Mouse (Mus musculus) monocyte, adult 5-6 weeks (primary cell): ENCODE measurements at regions not wholly inside any gene's neighbourhood (a gene's known extent, or its start where the extent isn't known, plus 50 kb on each side); places are given as distances from the start of the nearest gene placed in this dataset.
"Not testable (repeated sequence)": the region's sequence is repeated elsewhere in the genome, so short reads cannot be mapped to it uniquely, and the experiment has no call there.

ENCODE experiments used
- ATAC-seq: fragments of 153-309, 156-312 bp; replicated peaks from 2 replicates; pipeline ENCODE4 v1.8.0; 2017; ENCODE audit warnings: mild to moderate bottlenecking; ENCODE audit not compliant: low TSS enrichment, insufficient number of reproducible peaks, severe bottlenecking, poor library complexity, low FRiP score

DNA sequence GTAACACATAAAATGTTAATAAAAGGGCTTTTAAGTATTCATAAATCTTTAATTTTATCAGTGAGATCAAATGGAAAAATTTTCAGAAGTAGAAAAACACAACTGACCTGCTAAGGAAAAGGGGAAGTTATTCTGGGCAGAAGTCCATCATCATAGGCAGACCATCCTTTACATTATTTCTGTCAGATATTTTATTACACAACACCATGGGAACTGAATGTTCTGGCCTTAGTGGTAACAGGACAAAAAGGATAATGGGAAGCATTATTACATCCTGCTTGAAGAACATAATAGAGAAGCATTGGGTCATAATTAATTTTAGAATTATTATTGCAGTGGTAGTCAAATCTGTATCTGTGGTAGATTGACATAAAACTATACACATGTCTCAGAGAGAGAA, 603.5 kb upstream of the Gje1 start:
- no peak for ATAC-seq

DNA sequence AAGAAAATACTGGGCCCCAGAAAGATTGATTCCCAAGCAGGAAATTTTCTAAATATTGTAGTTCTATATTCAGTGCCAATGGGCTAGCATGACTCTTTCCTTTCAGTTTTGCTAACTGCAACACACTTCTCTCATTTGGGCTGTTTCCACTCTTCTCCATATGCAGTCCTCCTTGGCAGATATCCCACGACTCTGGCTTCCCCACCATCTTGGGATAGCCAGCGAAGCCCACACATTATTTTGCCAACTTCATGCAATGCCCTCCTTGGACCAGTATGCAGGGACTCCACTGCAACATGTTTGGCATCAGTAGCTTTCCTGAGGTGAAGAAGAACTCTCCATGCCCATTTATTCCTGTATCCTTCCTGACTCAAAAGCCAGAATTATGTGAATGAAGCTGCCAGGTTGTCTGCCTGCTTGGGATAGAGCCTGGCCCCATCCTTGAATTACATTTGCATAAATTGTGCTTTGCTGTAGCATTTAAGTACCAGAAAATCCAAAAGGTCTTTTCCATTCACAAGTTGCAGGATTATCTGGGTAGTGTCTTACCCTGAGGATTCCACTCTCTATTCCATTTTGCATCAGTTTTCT, 599.1 kb upstream of the Gje1 start:
- ATAC-seq: no peak

DNA sequence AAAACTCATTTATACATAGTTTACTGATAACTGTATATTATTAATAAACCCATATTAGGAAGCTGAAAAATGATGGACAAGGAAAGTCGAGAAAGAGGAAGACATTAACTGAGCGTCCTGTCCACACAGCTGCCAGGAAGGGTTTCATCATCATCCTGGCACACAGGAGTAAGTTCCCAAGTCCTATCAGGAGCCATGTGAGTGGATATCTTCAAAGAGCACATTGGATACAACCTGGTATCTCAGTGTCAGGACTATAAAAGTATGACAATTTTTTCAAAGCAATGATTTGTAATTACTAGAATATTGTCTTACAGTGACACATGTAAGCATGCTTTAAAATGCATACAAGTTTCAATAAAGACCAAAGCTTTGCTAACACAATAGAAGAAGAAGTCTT, 592.6 kb upstream of the Gje1 start:
- no peak for ATAC-seq

DNA sequence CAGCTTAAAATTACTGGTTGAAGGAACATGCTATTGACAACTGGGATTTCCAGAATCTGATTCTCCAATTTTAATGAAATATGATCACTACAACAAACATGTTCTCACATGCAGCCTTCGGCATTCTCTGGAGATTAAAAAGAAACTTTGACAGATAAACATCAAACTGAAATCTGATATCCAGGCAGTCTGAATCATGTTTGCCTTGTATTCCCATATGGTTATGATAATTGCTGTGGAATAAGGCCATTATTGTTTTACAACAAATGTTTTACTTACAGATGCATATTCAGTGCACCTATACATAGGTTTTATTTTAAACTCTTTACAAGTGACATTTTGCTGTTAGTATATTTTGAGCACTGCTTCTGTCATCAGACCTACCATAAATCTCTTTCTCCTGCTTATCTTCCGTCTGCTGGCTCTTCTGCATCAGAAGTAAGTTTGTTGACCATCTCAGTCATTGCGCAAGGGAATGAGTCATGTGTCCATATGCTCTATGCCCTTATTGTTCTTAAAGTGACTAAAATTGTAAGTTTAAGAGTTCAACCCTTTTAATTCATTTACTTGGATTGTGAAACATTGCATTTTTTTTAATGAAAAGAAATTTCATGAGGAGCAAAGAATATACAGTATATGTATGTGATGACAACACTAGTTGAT, 587.9 kb upstream of the Gje1 start:
- ATAC-seq: no peak

DNA sequence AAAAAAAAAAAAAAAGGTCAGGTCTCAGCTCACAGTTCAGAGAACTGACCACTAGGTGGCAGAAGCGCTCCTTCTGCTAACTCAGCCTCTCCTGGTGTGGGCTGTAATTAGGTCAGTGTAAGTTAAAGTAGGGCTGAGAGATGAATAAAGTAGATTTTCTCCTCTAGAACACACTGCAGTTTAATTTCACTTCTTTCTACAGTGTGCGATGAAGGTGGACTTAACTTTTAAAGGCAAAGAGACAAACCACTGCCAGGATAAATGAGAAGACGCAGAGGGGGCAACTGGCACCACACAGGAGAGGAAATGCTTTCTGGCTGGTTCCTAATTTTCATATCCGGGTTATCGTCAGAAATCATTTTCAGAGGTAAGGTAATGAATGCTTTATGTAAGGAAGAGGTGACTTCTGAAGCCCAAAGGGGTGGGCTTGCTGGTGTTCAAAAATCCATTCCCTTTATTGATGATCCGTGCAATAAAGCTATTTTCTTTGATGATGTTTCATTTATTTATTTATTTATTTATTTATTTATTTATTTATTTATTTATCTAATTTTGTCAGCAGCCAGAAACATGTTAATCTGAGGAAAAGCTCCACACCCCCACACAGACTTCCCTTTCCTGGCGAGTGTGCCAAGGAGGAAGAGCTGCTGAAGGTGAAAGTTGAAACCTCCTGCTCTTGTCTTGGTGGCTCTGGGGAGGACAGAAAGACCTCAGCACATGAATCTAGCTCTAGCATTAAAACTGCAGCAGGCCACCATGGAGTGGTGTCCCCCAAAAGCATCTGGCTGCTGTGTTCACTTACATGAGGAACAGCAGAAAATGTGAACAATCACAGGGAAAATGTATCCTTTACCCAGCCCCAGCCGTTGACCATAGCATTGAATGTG, 582.4 kb upstream of the Gje1 start:
- peak; percentile 87; the same call in 1 of the 2 replicates for ATAC-seq

DNA sequence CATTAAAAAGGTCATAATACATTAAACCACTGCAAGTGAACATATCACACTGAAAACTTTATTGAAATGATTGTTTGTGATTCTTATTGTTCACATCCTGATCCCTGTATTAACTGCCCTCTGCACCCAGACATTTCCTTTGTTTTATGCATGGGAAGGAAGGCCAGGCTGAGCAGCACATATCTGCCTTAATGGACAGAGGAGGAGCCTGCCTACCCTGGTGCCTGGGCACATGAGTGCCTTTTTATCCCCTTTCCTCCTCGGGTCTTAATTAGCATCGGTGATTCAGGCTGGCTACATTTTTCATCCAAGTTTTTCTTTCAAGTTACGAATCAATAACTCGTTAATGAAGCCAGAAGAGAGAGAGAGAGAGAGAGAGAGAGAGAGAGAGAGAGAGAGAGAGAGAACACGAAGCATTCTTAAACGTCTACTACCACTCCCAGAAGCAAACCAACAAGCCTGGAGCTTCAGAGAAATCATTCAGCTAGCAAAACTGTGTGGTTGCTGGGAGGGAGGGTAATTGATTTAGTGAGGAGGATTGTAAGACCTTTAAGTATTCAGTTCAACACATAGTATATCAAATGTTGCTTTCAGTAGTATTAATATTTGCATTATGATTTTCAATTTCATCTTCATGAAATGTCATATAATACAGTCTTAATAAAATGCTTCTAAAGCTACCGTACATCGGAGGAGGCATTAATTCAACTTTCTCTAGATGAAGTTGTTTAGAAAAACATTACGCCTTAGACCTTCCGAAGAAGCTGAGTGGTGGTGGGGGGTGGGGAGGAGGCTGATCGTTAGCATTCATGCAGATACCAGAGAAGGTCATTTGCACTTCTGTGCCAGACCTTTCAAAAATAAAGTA, 581.6 kb upstream of the Gje1 start:
- ATAC-seq: no peak

DNA sequence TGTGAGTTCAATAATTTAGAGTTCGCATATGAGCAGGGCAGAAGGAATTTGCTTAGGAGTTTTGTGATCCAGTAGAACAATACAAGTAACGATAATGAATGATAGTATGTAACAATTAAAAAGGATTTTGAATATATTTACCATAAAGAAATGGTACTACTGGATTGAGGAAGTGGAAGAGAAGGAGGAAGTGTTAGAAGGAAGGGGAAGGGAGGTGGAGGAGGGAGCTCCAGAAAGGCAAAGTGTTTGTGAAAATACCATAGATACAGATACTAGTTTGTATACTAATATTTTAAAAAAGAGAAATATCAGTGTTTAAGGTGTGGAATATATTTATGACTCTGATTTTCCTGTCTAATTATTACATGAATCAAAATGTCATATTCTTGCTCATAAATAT, 579.2 kb upstream of the Gje1 start:
- no peak; the same call in 1 of the 2 replicates for ATAC-seq

DNA sequence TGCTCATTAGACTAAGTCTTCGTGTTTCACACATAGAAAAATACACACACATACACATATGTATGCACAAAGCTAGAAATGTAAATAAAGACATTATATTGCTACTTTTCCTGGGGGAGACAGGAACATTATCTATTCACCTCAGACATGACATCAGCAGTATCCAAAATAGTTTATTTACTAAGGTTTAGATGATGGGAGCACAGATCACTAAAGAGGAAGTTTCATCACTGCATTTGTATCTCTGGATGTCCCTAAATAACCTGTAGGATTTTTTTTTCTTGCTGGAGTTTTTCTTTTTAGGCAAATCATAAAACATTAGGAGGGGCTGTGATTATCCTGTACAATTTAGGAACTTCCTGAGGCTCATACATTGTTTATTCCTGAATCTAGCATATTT, 576.1 kb upstream of the Gje1 start:
- ATAC-seq: no peak

DNA sequence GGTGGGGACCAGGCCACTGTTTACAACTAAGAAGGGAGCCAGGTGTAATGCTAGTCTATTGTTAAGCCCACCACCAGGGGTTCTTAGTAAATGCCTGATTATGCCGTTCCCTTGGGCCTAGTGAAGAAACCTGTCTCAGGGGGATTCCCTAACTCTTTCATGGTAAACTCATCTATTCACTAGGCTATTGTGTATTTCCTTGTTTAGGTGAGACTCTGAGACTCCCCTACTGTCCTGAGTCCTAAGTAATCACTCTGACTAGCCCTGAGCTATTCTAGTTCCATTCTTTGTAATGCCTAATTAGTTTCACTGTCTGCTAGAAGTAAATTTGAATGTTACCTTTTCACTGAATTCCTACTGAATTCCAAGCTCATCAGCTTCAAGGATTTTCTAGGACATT, 545.3 kb upstream of the Gje1 start:
- ATAC-seq: not testable (repeated sequence)

DNA sequence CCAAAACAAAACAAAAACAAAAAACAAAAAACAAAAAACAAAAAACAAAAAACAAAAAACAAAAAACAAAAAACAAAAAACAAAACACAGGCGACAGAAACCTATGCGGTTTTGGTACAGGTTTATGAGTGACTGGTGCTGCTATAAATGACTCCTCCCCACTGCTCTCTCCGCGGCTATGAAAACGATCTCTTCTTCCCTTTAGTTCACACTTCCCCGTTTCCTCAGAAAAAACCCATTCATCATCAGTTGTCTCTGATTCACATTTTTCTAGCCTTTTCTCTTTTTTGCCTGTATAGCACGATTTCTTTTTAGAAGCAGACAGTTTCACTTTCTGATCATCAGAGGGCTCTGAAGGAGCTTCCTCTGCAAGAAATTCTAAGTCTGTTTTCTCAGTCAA, 544.3 kb upstream of the Gje1 start:
- ATAC-seq: not testable (repeated sequence)

DNA sequence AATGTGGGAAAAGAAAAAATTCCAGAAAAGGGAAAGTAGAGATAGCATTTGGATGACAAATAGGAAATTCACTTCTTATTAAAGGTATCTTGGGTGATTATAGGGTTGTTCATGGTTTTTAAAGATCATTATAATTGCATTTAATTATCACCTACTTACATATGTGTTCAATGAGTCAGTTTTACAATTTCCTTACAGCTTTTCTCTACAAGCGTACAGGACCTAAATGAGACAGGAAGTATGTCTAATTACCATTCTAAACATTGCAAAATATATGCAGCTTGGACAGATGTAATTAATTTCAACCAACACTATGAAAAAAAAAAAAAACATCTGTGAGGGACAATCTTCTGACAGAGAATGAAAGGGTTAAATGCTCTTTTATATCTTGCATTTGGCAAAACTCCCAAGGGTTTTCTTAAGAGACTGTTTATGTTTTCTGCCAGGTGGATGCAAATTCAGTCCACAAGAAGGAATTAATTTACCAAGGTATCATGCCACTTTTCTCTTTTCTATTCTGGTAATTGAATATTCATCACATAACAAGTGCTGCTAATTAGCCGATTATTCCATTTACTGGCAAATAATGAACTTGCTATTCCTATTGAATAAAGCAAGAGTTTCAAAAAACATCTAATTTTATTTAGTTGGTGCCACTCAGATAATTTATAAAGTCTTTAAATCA, 531.5 kb upstream of the Gje1 start:
- no peak for ATAC-seq

DNA sequence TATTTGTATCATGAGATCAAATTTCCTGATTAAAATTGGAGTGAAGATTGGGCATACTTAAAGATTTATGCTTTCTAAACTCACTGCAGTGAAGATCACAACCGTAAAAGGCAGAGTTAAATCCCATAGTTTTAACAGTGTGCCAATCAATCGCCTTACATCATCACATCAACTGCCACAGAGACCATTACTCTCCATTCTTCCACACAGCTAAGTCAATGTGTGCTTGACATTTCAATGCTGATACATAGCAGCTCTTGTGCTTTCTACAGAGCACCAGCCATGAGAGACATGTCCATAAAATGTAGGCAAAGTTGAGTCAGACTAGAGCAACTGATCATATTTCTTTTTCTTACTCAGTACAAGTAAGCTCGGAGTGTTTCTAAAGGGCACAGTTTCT, 530.9 kb upstream of the Gje1 start:
- no peak for ATAC-seq

DNA sequence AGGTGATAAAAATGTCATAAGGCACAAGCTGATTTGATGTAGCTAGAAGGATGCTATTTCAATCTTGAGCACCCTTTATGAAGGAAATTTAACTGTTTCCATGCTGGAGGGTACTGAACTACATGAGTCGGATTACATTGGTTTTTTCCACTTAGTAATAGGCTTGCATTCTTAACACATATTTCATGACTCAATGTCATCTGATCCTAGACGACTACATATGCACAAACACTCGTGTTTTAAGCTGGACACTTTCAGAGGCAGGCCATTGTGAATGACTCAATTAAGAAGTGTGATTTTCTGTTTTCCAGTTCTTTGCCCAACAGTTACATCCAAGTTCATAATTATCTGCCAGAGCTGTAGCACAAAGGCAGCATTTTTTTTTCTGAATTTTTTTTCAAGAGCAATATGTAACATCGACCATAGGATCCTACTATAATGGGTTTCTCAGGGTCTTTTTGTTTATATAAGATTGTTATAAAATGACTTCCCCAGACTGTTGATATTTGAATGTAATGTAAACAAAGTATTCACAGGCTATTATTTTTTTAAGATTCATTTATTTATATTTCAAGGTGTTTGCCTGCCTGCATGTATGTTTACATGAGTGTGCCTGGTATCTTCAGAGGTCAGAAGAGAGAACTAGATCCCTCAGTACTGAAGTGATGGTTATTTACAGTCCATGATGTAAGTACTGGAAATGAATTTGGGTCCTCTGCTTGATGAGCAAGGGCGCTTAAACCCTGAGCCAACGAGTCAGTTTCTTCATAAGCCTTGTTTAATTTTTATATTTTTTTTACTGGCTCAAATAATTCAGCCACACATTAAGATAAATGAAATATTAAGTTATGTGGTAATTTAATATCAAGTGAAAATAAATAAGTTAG, 526.6 kb upstream of the Gje1 start:
- no peak for ATAC-seq

DNA sequence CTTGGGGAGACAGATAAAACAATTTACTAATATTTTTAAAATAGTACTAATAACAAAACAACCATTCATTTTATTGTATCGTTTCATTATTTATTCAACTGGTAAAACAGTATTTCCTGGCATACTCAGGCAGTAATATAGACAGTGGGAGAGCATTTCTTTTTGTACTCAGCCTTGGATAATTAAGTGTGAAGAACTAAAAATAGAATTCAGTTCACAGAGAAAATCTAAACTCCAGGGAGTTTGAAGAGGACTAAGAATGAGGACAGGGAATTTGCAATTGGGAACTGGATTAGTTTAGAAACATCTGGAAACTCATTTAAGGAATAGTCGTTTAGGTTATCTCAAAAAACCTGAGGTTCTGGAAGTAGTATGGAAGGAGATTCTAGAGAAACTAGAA, 525.4 kb upstream of the Gje1 start:
- ATAC-seq: no peak

DNA sequence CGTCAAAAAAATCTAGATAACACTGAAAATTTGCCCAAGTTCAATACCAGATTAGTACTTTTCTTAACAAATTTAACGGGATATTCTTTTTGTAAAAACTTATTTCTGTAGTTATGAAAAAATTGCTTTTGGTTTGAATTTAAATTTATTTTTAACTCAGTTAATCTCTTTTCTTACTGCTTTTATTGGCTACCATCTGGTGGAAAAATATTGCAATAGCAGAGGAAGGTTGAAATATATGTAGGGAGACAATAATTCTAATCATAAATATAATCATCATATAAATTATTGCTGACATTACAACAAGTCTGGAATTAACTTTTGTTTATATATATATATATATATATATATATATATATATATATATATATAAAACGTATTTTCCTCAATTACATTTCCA, 500.9 kb upstream of the Gje1 start:
- ATAC-seq: no peak

DNA sequence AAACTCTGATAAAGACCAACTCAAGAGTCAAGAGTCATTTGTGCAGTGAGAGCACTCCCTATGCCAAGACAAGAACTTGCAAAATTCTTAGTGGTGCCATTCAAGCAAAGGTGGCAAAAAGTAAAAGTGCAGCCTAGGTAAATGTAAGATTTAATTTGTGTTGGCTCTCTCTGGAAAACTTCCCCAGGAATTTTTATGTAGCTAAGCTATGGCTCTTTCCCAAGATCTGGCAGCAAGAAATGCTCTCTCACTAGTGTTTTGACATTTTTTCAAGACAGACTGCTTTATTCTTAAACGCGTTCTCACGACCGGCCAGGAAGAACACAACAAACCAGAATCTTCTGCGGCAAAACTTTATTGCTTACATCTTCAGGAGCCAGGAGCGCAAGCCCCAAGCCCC, 461.6 kb upstream of the Gje1 start:
- no peak for ATAC-seq

DNA sequence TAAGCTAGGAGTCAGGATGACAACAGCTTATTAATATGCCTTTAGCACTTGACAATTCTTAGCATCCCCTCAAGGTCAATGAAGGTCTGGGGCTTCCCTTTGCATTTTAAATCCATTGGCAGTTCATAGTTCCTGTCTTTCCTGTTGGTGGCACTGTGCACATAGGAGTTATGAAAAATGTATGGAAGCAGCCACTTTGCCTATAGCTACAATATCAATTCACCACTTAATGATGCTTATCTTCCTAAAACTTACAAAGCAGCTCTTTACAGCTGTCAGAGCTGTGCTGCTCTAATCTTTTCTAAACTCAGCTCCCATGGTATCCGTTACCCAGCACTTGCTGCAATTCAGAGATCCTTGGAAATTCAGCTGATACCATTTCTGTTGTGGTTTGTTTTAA, 456.4 kb upstream of the Gje1 start:
- no peak for ATAC-seq

DNA sequence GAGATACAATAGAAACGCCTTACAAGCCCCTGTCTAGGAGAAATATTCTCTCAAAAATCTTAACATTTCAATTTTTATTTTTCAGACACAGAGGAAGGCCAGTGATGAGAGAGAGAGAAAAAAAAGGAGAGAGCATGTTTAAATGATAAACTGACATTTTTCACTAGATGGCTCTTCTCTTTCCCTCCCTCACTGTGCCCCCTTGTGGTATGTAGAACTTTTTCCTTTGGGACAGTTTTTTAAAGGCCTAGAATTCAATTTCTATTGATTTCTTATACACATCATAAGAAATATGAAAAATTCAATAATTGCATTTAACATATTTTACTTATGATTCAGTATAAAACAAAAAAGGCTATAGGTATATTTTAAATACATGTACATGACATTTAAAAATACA, 454.5 kb upstream of the Gje1 start:
- no peak for ATAC-seq
